Mouse (Mus musculus) ovary, postnatal 36 days (tissue): ENCODE results near the gene Gm20897.
"Not testable (repeated sequence)": the region's sequence is repeated elsewhere in the genome, so short reads cannot be mapped to it uniquely, and the experiment has no call there.

Source experiments
- DNase-seq: peaks from one replicate; pipeline ENCODE4 v3.0.0; 2022; ENCODE audit warnings: low spot score, mixed read lengths

Gene Gm20897

DNA sequence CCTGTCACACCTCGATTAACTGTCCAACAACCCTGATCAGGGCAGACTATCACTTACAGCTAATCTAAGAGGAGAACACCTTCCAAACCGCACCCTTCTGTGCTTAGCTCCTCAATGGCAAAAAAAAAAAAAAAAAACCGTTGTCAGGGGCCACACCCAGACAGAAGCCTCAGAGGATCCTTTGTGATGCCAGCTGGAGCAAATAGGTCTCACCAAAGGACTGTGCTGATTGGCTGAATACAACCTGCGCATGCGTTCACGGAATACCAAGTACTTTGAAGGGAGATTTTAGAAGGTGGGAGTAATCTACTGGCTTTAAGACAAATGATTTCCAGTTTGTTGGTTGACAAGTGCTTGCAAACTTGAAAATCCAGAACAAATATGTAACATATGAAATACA is at the start of gene Gm20897:
Gm20897 (minus strand) TSS at position 101 of the 400 bp plus-strand sequence.
- not testable (repeated sequence) for DNase-seq
